Mouse (Mus musculus): ENCODE results near the gene Barx2. TPM values are rescaled to one million over a fixed set of nuclear protein-coding genes. Genes with fewer than 3 reads are reported as not detected.

The Barx2 gene
- total RNA-seq, 2 experiments from 2014 or later, result not detected

DNA sequence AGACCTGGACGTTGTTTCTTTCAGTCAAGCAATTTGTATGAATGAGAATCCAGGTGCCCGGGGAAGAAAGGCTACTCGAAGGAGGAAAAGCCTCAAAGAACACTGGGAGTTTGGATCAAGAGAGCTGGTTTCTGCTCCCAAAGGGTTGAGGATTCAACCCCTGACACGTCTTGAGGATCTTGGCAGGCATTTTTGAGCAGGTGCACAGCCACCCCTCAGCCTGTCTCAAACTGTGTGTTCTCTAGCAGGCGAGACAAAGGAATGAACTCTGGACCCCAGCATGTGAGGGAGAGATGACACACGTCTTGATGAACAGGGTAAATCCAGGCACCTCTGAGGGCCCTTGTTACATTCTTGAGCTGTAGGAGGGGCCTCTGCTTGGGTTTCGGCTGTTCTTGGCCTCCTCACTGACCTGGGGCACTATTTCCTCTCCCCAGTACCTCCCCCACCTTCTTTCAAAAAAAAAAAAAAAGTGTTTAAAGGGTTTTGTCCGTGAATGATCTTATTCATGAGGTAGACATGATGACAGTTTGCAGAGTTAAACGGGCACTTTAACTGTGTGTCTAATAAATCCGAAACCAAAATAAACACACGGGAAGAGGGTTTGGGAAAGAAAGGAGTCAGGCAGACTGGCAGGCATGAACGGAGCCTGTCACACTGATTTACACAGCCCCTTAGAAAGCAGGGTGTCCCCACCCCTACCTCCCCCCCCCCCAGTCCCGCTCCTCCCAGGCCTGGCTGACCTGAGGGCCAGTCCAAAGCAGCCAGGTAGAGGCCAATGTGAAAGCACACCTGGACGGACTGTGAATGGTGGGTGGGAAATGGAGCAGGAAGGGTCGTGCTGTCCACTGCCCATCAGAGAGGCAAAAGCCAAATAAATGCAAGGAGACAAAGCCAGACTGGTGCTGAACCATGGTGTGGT, 73.9 kb downstream of the Barx2 start:
- intact Hi-C loops (cut with DNase I), result no loop called here

GRCm38 (mm10) chr9:31838047-31838446, 75.2 kb downstream of the Barx2 start:
- intact Hi-C loops (cut with DNase I), result no loop called here
- DNase-seq, result no peak

More for the DNA sequence above, 73.9 kb downstream of the Barx2 start:
- DNase-seq, result no peak

GRCm38 (mm10) chr9:31808753-31809152, 104.5 kb downstream of the Barx2 start:
- intact Hi-C loops (cut with DNase I), result no loop called here

DNA sequence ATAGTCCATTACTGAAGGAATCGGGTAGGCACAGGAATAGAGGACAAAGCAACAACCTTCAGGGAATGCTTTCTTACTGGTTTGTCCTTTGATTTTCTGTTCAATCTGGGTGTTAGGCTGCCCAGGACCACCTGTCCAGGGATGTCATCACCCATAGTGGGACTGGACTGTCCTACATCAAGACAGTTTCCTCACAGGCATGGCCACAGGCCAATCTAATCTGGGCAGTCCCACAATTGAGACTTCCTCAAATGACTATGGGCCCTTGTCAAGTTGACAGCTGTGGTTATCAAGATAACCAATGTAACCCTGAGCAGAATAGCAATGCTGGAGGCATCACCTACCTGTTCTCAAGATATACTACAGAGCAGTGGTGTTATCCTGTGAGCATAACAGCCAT, 110.6 kb downstream of the Barx2 start:
- DNase-seq, result no peak
- intact Hi-C loops (cut with DNase I), result no loop called here

More at GRCm38 (mm10) chr9:31808753-31809152, 104.5 kb downstream of the Barx2 start:
- no peak for DNase-seq

Other genes with a start within 250 kb of the Barx2 start
- gene Arhgap32, start 202.7 kb upstream of the Barx2 start, total RNA-seq (2021), result 10 to 100 TPM; 25.5 to 30.7 TPM

Data from heart, postnatal 14 days (tissue).